Mouse (Mus musculus): Measurements from ENCODE around the gene Tubg1.
"Not testable (repeated sequence)": the region's sequence is repeated elsewhere in the genome, so short reads cannot be mapped to it uniquely, and the experiment has no call there.

Tubg1 gene

DNA sequence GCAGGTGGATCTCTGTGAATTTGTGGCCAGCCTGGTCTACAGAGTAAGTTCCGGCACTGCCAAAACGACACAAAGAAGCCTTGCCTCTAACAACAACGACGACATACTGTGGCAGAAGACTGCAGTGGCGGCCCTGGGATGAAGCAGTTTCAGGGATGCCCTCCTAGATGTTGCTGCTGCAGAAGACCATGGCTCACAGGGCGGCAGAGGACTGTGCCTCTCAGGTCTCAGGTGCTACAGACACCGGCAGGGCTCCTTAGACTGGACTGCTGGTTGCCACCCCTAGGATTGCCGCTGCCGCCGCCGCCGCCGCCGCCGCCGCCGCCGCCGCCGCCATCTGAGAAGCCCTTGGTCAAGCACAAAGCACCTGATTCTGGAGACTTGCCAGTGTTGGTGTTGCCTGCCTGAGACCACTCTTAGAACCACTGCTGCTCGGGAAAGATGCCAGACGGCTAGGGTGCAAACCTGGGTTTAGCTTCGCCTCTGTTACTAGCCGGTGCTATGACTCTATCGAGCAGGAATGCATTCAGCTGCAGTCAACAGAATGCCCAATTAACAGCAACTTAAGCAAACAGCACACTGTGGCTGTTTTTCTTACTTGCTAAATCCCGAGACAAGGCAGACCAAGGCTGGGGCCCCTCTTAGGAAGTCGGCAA, 20.6 kb downstream of the Tubg1 start:
- DNase-seq (ENCODE audit: low read depth, low spot score) = no peak

DNA sequence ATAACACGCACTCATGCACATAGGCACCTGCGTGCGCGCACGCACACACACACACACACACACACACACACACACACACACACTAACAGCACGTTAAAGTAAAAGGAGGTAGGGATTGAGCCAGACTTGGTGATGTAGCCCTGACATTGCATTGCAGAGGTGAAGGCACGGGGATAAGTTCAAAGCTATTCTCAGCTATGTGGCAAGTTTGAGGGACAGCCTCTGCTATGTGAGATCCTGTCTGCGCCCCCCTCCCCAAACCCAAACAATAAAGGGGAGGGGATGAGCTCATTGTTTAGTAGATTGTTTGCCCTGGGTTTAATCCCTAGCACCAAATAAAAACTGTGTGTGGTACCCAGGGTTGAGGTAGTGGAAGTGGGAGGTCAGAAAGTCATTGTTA, 21.4 kb downstream of the Tubg1 start:
- no peak for DNase-seq (ENCODE audit: low read depth, low spot score)

DNA sequence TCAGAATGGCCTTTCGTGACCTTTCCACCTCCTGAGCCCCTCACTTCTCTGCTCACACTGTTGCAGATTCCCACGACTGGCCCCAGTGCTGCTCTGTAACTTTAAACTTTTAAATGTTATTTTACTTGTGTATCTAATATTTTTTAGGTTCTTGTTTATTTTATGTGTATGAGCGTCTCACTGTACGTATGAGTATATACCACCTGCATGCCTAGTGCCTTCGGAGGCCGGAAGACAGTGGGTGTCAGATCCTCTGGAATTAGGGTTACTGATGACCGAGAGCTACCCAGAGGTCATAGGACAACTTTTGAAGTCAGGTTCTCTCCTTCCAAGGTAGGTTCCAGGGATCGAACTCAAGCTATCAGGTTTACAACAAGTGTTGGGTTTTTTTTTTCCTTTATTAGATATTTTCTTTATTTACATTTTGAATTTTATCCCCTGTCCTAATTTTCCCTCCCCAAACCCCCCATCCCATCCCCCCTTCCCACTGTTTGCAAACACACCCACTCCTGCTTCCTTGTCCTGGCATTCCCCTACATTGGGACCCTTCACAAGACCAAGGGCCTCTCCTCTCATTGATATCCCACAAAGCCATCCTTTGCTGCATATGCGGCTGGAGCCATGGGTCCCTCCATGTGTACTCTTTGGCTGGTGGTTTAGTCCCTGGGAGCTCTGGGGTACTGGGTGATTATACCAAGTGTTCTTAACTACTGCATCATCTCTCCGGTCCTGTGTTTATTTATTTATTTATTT, 22.7 kb downstream of the Tubg1 start:
- no peak for DNase-seq (ENCODE audit: low read depth, low spot score)

DNA sequence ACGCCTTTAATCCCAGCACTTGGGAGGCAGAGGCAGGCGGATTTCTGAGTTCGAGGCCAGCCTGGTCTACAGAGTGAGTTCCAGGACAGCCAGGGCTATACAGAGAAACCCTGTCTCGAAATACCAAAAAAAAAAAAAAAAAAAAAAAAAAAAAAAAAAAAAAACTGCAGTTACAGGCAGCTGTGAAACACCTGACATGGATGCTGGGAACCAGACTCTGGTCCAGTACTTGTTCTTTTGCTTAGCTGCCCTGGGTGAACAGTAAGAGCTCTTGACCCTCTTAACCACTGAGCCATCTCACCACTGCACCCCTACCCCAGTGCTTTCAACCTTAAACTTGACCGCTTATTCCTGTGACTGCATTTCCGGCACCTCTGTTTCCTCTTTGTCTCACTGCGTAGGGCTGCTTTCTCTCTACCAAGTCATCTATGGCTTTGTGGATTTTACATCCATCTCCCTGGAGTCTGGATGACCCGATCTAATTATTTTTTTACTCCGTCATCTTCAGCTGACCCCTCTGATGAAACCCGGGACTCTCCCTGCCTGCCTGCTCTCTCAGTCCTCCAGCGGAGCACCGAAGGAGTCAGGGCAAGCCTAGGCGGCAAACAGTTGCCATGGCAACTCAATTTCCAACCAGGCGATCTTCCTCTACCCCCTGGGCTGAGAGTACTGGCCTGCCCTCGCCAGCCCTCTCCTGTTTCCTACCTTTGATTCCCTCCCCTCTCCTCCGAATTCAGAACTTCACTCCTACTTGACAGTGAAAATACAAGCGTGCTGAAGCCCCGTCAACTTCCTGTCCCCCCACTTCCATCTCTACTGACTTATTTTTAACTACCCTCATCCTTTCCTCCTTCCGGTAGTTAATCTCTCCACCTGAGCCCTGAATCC, 23.8 kb downstream of the Tubg1 start:
- DNase-seq (ENCODE audit: low read depth, low spot score) = peak; percentile 80

DNA sequence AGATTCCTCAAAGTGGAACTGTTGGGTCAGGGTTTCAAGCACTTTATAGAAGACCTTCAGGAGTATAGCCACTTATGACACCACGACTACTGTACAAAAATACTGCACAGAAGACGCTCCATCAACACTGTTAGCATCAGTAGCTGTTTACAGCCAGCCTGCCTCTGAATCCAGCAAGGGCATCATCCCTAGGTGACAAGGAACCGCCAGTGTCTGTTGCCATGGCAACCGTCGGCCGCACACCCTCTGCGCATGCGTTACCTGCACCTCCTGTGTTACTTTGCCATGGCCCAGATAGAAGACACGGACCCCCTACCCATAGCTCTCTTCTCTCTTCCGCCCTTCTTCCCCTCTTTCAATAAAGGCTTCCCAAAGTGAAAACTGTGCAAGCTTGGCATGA, 26.6 kb downstream of the Tubg1 start:
- DNase-seq (ENCODE audit: low read depth, low spot score) = no peak

DNA sequence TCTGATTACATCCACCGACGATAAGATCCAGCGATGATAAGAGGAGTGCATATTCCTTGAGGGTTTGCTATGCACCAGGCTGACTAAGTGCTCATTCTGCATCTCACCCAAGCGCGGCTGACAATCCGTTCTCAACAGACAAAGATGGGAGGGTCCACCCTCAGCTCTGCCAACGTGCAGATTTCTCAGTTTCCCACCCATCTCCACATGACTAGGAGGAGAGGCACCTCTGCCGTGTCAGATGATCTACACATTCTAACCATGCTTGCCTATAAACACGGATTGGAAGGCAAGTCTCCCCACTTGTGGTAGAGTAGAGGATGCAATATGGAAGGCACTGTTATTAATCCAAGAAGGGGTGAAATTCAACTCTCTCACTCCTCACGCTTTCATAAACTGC, 29.0 kb downstream of the Tubg1 start:
- DNase-seq (ENCODE audit: low read depth, low spot score) = no peak

DNA sequence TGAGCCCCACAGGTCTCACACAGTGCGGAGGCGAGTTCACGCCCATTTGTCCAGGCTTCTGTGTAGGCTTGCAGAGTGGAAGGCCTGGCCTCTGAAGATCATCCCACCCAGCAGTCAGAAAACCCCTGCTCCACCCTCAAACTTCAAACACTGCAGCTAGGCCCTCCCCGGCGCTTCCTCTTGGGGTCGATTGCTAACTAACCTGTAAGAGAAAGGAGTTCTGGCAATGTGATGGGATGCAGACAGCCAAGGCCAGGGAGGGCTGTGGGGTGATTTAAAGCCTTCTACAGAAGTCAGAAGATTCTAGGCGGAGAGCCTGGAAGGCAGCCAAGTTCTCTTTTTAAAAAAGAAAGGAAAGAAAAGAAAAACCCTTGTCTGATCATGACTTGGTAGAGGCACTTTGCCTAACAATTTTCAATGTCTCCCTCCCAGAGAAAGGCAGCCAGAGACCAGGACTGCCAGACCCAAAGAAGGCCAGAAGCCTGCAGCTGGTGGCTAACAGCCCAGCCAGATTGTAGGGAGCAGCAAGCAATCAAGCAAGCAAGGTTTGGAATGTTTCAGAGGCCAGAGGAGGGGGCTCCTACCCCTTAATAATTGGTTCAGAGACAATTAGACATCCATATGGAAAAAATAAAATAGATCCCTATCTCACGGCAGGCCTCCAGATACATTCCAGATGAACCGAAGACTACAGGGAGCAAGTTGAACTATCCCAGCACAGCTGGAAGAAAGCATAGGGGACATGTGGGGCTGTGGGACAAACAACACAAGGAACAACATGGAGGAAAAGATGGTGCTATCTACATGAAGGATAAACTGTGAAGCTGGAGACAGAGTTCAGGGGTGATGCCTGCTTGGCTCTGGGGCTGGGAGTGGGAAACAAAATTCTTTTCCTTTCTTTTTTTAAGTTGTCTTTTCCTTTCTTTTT, 29.7 kb downstream of the Tubg1 start:
- DNase-seq (ENCODE audit: low read depth, low spot score) = no peak

DNA sequence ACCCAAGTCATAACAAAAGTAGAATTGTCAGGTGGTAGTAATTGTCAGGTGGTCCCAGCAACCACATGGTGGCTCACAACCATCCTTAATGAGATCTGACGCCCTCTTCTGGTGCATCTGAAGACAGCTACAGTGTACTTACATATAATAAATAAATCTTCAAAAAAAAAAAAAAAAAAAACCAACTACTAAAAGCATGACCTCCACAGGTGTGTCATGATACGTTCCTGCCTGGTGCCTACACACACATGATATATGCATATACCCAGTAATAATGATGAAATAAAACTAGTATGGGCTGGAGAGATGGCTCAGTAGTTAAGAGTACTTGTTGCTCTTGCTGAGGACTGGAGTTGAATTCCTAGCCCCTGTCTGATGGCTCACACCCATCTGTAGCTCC, 31.3 kb downstream of the Tubg1 start:
- no peak for DNase-seq (ENCODE audit: low read depth, low spot score)

DNA sequence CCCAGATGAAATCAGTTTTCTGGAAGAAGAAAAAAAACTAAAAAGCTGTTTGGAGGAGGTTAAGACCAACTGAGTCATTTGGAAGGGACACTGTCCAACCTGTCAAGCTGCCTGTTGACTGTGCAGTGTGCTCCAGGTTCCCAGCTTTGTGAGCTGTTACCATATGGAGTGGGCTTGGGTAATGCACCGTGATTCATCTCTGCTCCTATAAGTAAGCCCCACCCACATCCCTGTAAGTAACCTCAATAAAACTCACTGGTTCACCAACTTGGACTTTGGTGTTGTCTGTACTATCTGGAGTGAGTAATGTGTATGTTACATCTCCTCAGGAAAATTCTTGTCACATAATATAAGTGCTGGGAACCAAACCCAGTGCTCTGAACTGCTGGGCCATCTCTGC, 33.1 kb downstream of the Tubg1 start:
- DNase-seq (ENCODE audit: low read depth, low spot score) = no peak

DNA sequence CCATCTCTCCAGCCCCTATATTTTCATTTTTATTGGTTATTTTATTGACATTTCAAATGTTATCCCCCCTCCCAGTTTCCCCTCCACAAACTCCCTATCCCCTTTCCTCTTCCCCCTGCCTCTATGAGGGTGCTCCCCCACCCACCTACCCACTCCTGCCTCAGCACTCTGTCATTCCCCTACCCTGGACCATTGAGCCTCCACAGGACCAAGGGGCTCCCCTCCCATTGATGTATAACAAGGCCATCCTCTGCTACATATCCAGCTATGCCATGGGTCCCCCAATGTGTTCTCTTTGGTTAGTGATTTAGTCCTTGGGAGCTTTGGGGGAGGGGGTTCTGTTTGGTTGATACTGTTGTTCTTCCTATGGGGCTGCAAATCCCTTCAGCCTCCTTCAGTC, 34.9 kb downstream of the Tubg1 start:
- no peak for DNase-seq (ENCODE audit: low read depth, low spot score)

DNA sequence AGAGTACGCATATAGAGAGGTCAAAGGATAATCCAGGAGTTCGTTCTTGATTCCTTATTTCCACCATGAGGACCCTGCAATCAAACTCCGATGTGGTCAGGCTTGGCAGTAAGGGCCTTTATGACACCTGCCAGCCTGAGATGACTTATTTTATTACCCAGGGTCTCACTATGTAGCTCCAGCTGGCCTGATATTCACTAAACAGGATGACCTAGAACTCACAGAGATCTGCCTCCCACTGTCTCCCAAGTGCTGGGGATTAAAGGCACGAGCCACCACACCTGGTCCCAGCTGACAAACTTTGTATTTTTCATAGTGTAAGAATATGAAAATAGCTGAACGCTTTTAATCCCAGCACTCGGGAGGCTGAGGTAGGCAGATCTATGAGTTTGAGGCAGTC, 35.4 kb downstream of the Tubg1 start:
- DNase-seq (ENCODE audit: low read depth, low spot score) = no peak

DNA sequence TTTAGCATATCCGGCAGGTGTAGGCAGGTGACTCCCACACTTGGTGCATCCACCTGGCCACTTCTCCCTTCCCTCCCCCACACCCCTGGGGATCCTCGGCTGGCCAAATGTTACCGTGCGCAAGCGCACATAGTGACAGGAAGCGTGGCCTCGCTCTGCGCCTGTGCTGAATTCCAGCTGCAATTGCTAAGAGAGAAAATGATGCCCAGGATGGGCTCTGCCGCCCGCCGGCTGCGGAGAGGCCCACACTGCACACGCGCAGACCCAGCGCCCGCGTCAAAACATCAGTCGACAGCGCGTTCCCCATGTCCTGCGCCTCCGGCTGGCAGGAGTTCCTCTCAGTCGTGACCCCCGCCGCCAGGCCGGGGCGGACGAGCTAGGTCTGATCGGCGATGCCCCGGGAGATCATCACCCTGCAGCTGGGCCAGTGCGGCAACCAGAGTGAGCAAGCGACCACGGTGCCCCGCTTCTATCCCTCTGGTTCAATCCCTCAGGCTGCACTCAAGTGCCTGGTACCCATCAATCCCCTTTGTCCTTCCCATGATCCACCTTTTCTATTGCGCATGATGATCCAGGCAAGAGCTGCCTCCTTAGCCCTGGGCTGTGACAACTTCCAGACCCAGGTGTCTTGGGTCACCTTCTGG, 36.1 kb downstream of the Tubg1 start, which contains the start of gene Tubg2:
TSS of gene Tubg2 (plus strand) at position 180 of the 644 bp plus-strand sequence.
- peak; percentile 62 for DNase-seq (ENCODE audit: low read depth, low spot score)

DNA sequence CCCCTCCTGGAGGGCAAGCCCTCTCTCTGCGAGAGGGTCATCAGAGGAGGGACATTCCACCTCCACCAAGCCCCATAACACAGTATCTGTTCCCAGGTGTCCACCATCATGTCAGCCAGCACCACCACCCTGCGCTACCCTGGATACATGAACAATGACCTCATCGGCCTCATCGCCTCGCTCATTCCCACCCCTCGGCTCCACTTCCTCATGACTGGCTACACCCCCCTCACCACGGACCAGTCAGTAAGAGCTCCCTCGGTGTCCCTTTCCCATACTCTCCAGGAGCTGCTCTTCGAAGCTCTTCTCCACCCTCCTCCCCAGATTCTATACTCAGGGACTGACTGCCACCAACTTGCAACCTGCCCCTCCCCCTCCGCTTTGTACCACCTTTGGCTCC, 40.4 kb downstream of the Tubg1 start:
- DNase-seq (ENCODE audit: low read depth, low spot score) = not testable (repeated sequence)

DNA sequence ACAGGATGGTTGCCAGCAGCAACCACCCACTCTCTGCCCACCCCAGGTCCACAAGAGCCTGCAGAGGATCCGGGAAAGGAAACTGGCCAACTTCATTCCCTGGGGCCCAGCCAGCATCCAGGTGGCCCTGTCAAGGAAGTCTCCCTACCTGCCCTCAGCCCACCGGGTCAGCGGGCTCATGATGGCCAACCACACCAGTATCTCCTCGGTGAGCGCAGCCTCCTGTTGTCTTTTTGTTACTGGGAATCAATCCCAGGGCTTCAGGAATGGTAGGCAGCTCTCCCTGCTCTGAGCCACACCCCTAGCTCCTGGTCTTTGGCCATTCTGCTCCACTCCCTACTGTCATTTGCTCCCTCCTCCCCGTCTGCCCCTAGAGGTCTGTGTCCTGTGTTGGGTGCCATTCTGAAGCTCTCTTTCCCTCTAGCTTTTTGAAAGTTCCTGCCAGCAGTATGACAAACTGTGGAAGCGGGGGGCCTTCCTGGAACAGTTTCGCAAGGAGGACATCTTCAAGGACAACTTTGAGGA, 41.3 kb downstream of the Tubg1 start:
- DNase-seq (ENCODE audit: low read depth, low spot score) = not testable (repeated sequence)

DNA sequence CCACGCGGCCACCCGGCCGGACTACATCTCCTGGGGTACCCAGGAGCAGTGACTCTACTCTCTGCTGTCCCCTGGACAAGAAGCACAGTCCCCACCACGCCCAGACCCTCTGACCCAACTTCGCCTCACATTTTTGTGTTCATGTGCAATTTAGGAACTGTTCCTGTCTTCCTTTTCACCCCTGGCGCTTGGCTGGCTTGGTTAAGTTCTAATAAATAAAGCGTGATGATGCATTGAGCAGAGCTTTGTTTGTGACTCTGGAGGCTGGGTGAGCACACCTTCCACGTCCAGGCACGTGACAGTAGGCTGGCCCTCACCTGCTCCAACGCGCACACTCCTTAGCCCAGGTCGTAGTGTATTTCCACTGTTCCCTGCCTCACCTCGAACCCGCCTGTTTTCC, 41.8 kb downstream of the Tubg1 start:
- no peak for DNase-seq (ENCODE audit: low read depth, low spot score)

DNA sequence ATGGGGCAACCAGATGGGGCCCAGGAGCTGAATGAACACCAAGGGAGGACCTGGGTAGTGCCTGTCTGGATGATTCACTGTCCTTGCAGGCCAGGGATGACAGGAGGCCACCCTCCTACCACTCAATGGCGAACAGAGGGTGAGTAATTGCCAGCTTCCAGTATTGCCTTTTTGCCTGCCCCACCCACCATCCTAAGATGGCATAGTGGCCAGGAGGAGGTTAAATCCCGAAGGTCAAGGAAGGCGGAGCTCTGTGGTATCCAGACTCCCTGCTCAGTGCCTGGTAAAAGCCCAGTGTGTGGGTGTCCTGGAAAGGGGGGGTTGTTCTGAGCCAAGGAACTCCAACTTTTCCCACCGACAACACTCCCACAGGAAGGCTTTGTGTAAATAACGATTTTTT, 42.6 kb downstream of the Tubg1 start:
- DNase-seq (ENCODE audit: low read depth, low spot score) = no peak

DNA sequence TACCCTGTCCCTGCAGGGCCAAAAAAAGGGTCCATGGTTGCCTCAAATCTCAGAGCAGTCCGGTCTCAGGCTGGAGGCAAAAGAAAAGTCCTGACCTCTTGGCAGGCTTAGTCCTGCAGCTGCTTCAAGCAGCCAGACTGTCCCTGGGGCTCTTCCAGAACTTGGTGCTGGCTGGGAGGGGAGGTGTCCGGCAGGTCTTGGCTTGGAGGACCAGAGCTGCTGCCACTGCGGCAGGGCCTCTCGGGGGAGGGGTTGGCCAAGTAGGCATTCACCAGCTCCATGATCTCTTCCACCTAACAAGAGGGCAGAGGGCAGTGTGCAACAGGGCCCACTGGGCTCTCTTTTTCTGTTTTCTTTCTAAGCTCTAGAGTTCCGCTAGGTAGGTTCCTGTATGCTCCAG, 43.0 kb downstream of the Tubg1 start:
- no peak for DNase-seq (ENCODE audit: low read depth, low spot score)

DNA sequence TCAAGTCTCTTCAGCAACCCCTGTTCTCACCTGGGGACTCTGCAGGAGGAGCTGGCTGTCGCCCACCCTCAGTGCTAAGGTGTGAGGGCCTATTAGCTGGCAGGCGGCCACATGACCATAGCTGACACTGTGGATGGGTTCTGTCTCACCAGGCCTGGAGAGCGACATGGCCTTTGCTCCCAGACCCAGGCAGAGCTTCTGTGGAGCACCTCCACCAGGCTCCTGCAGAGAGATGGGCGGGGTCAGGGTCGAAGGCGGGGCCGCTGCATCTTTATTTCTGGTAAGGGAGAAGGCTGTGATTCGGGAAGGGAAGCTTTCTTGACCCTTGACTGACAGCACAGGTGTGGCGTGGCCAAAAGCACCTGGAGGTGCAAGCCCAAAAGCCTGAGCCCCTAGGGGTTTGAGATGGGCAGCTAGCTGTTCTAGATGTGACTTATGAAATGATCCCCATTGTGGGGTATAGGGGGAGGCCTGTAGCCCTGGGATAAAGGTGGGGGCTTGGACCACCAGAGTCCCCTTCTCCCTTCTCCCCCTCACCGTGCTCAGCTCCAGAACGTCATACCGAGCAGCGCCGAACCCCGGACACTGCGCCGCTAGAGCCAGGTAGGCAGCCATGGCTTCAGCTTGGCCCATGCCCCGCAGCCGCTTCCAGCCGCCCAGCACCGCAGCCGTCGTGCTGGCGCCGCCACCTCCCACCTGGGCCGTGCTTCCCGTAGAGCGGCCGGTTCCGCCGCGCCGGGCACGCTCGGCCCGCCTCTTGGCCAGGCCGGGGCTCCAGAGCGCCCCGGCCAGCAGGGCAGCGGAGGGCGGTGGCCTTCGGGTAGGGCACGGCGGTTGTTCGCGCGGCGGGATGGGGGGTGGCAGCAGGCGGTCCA, 44.0 kb downstream of the Tubg1 start:
- DNase-seq (ENCODE audit: low read depth, low spot score) = no peak

DNA sequence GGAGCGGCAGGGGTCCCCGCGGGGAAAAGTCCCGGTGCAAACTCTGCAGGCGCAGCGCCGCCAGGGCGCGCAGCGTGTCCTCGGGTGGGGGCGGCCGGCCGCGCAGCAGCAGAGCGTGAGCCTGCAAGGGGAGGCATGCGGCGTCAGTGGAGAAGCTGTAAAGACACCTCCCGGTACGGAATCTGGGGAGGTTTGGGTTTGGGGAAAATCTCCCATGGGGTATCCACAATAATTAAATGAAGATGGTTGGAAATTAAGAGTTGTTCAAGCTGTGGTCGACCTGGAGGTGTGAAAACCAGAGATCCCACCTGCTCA, 44.6 kb downstream of the Tubg1 start:
- peak; percentile 37 for DNase-seq (ENCODE audit: low read depth, low spot score)
